Mouse (Mus musculus): ENCODE data around the gene Cubn. TPM values are rescaled to one million over a fixed set of nuclear protein-coding genes. Genes with fewer than 3 reads are reported as not detected.

The Cubn gene
- total RNA-seq, 2 experiments from 2014 or later = 0.12 to 0.20 TPM

GRCm38 (mm10) chr2:13352112-13352728 is 139.4 kb downstream of the Cubn start:
- DNase-seq = no peak

GRCm38 (mm10) chr2:13342325-13342926 is 149.2 kb downstream of the Cubn start:
- DNase-seq = no peak

- no peak for DNase-seq
These were observed 156.2 kb downstream of the Cubn start for GRCm38 (mm10) chr2:13335446-13335845.

GRCm38 (mm10) chr2:13329754-13330417 is 161.7 kb downstream of the Cubn start:
- DNase-seq = no peak

- DNase-seq = no peak
These were observed 188.2 kb downstream of the Cubn start for GRCm38 (mm10) chr2:13303376-13303775.

GRCm38 (mm10) chr2:13299031-13299430 is 192.6 kb downstream of the Cubn start:
- DNase-seq = no peak

GRCm38 (mm10) chr2:13297733-13298132 is 193.9 kb downstream of the Cubn start:
- no peak for DNase-seq

- DNase-seq = no peak
These were observed 201.0 kb downstream of the Cubn start for GRCm38 (mm10) chr2:13290661-13291060.

GRCm38 (mm10) chr2:13290070-13290469 is 201.5 kb downstream of the Cubn start:
- DNase-seq = no peak

- DNase-seq = no peak
These were observed 213.3 kb downstream of the Cubn start for GRCm38 (mm10) chr2:13278114-13278862.

- no peak for DNase-seq
These were observed 215.7 kb downstream of the Cubn start for GRCm38 (mm10) chr2:13275874-13276273.

GRCm38 (mm10) chr2:13271165-13271957 is 220.3 kb downstream of the Cubn start, which contains the start of gene Rsu1:
Gene Rsu1, minus strand, starts transcription at chr2:13271415.
- peak; percentile 90 to 94 for DNase-seq

- no peak for DNase-seq
These were observed 220.9 kb downstream of the Cubn start for GRCm38 (mm10) chr2:13270736-13271135.

GRCm38 (mm10) chr2:13268681-13269293 is 222.8 kb downstream of the Cubn start:
- DNase-seq = no peak

- DNase-seq = peak; percentile 9 to 17
These were observed 226.7 kb downstream of the Cubn start for GRCm38 (mm10) chr2:13264875-13265274.

GRCm38 (mm10) chr2:13263150-13263549 is 228.5 kb downstream of the Cubn start:
- DNase-seq = no peak

GRCm38 (mm10) chr2:13258606-13259005 is 233.0 kb downstream of the Cubn start:
- no peak for DNase-seq

- no peak for DNase-seq
These were observed 250.9 kb downstream of the Cubn start for GRCm38 (mm10) chr2:13240711-13241110.

- DNase-seq = peak; percentile 12 to 33
These were observed 254.3 kb downstream of the Cubn start for GRCm38 (mm10) chr2:13237140-13237901.

- no peak for DNase-seq
These were observed 255.9 kb downstream of the Cubn start for GRCm38 (mm10) chr2:13235696-13236095.

GRCm38 (mm10) chr2:13234796-13235195 is 256.8 kb downstream of the Cubn start:
- DNase-seq = no peak
